Mouse (Mus musculus) 3T3-L1 (cell line): ENCODE data around the gene Mex3a.
"Not testable (repeated sequence)": the region's sequence is repeated elsewhere in the genome, so short reads cannot be mapped to it uniquely, and the experiment has no call there.

ENCODE experiments used
- DNase-seq: peaks from one replicate; pipeline ENCODE4 v3.0.0-alpha.2; 2015; ENCODE audit warnings: low read depth, low spot score

Mex3a gene

DNA sequence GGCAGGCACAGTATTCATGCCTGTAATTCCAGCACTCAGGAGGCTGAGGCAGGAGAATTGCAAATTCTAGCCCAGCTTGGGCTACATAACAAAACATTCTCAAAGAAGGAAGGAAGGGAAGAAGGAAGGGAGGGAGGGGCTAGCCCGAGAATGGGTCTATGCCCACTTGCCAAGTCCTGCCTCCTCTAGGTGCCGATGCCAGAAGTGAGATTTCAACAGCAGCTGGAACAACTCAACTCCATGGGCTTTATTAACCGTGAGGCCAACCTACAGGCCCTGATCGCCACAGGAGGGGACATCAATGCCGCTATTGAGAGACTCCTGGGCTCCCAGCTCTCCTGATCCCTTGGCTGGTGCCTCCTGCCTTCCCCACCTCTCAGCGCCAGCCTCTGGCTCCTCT lies 35.7 kb downstream of the Mex3a start:
- no peak for DNase-seq

DNA sequence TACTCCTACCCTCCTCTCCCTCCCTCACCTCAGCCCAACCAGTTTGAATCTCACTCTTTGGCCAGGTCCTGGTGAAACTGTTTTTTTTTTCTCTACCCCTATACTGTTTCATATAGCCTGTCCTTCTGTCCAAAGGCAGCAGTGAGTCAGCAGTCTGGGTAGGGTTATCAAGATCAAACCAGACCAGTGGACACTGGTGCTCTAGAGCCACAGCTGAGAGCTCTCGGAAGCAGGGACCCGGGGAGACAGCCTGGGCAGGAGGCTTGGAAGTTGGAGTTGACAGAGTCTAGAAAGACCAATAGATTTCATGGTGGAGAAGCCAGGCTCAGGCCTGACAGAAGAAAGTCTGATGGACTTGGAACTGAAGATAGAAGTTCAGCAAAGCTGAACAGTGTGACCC lies 36.4 kb downstream of the Mex3a start:
- no peak for DNase-seq

DNA sequence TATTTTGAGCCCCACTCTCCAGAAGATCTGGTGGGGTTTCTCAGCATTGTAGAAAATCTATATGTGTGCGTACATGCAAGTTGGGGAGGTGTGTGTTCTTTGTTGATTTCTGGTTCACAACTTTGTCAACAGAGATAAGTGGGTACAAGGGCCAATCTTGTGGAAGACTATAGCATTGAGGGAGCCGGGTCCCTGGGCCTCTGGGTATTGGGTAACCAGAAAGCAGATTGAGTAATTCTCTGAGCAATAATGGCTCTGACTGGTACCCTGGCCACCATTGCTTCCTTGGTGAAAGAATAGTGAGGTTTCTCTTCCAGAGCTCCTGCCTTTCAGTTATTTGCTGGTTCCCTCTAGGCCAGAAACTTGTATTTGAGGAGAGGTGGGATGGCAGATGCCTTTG lies 36.9 kb downstream of the Mex3a start:
- DNase-seq = no peak

DNA sequence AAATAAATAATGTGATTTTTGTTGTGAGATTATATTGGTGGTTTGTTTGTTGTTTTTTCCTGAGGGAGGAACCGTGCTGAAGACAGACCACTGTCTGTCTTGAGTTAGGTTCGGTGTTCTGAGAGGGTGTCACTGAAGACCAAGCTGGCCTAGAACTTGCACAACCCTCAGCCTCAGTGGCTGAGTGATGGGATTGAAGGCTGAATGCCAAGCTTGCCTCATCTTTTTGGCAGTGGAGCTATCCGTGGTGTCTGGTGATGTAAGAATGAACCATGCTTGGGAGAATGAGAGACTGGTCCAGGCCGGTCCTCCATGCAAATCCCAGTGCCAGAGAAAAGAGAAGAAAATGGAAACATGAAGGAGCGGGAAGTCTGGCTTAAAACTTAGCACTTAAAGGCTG lies 37.5 kb downstream of the Mex3a start:
- DNase-seq = no peak

DNA sequence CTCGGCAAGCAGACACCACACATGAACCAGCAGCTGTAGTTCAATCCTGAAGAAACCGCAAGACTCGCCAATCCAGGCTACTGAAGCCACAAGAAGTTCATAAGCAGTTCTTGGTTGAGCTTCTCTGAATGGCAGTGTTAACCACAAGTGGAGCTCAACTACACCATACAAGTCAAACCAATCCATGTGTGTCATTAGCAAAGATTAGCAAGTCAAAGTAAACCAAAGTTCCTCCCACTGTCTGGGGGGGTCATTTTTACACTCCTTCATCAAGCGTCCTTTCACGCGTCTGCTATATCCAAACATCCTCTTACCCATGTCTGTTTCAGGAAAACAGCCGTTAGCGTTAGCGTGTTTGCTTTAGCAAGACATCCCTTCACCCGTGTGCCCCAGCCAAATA lies 38.1 kb downstream of the Mex3a start:
- DNase-seq = no peak

DNA sequence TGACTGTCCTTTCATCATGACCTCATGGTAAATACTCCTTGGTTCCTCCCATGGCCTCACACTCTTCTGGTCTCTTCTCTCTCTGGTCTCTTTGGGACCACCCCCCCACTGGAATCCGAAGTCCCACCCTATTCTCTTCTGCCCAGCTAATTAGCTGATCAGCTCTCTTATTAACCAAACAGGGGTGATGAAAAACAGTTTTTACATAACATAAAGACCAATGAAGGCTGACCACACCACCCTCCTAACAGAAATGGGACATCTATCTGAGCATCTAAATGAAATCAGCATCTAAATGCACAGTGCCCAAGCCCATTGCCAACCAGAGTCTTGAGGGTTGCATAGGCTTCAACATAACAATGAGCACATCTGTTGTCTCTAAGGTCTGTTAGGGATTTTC lies 39.7 kb downstream of the Mex3a start:
- no peak for DNase-seq

DNA sequence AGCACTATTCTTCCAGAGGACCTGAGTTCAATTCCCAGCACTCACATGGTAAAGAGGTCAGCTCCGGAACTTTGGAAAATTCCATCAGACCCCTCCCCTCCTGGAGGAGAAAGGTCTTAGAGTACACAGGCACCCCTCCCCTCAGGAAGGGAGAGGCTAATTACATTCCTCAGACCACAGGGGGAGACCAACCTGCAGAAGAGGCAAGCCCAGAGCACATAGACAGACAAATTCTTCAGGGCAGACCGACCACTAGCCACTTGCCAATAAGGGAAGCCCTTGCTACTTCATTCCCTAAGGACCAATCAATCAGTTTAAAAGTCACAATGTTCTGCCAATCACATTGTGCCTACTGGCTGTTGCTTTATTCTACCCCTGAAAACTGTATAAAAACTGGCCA lies 40.6 kb downstream of the Mex3a start:
- no peak for DNase-seq

DNA sequence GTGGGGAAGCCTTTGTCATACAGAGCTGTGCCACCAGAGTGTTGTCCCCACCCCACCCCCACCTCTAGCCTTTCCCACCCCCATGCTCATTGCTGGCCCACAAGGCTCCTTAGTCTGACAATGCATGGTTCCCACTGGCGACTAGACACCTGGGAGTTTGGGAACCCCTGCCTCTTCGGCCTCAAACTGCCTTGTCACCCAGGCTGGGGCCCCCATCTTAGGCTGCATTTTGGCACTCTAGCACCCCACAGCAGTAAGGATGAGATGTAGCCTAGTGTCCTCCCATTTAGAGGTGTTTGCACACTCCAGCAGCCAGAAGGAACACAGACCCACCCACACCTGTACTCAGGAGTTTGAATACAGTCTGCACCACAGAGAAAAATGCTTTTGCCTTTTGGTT lies 41.6 kb downstream of the Mex3a start:
- no peak for DNase-seq

DNA sequence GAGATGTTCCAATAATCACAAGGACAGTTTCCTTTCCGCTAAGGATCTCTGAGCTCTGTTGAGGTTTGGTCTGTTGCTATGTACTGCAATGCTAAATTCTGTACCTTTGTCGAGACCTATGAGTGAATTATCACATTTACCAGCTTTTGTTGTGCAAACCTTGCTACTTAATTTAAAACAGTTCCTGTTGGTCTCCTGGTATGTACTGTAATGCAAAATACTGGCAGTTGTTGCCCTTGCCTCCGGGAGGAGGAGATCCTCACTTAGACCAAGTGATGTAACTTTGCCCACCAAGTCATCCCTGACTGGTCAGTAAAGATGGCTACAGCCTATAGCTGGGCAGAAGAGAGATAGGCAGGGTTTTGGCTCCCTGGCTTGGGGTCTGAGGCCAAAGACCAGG lies 43.3 kb downstream of the Mex3a start, which contains the start of gene Ssr2:
Gene Ssr2 (plus strand): TSS at position 337 of the 400 bp plus-strand sequence.
- no peak for DNase-seq

DNA sequence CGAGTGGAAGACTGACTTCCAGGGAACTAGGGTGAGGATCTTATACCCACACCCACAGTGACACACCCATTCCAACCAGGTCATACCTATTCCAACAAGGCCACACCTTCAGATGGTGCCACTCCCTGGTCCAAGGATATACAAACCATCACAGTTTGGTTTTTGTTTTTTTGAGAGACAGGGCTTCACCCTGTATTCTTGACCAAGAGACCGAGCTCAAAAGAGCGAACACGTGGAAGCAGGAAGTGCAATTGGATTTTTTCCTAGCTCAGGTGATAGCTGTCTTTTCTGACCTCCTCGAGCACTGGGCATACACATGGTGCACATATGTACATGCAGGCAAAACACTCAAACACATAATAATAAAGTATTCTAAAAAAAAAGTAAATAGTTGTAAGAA lies 45.7 kb downstream of the Mex3a start:
- not testable (repeated sequence) for DNase-seq

DNA sequence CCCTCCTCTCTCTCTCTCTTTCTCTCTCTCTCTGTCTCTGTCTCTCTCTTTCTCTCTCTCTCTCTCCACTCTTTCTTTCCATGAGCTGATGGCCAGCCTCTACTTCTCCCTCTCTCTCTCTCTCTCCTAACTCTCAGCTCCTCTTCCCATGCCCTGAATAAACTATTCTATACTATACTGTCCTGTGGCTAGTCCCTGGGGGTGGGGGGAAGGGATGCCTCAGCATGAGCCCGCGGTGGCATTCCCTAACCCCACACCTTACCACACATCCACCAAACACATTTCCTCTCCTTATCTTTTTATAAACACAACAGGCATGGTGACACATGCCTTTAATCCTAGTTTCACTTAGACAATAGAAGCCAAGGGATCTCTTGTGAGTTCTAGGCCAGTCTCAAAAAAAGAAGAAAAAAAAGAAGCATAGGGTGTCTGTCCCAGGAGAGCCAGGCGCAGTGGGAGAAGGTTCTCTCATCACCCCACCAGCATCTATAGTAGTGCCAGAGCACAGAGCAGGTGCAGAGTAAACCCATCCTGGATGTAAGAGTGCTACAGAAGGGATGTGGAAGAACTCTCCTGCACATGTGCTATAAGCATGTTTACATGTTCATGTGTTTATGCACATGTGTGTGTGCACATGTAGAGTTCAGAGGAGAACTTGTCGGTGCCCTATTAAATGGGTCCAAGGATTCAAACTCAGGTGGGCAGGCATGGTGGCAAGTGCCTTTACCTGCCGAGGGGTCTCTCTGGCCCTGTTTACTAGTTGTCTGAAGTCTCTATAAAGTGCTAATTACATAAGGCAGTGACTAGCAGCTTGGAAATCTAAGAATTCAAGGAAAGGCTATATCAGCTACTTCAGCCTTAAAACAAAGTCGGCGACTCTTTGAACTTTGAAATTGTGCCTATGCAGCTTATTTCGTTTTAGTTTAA lies 46.6 kb downstream of the Mex3a start:
- no peak for DNase-seq

DNA sequence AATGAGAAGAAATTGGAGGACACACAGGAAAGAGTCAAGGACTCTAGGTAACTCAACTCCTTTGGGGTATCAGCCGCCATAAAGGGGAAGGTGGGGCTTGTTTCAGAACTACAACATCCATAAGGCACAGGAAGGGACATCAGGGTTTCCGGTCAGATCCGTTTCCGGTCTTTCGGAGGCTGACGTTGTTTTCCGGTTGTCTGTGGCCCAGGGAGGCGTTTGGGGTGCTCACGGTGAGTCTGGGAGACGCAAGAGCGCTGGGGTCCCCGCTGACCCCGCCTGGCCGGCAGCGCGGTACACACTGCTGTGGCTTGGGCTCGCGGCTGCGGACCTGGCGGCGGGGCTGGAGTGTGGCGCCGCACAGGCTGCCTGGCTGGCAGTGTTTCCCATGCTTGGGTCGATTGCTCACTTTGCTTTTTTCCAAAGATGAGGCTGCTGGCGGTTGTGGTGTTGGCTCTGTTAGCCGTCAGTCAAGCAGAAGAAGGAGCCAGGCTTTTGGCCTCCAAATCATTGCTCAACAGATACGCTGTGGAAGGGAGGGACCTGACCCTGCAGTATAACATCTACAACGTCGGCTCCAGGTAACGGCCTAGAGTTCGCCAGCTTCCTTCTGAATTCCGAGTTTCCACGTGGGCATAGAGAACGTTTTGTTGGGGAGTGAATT lies 47.4 kb downstream of the Mex3a start:
- DNase-seq = peak; percentile 91

DNA sequence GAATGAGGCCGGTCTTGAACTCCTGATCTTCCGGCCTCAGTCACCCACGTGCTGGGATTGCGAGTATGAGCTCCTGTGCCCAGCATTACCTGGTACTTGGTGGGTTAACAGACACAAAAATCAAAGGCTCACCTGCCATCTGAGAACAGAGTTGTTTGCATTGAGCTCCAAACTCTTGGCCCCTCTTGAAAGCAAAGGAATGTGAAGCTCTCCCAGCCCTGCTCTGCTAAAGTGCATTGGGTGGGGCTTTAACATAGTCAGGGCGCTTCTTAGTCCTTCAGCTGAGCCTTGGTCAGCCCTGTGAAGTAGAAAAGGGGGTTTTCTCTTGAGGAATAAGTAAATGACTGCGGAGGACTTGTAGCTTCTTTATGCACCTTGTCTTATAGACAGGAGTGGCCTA lies 53.6 kb downstream of the Mex3a start:
- DNase-seq = no peak

DNA sequence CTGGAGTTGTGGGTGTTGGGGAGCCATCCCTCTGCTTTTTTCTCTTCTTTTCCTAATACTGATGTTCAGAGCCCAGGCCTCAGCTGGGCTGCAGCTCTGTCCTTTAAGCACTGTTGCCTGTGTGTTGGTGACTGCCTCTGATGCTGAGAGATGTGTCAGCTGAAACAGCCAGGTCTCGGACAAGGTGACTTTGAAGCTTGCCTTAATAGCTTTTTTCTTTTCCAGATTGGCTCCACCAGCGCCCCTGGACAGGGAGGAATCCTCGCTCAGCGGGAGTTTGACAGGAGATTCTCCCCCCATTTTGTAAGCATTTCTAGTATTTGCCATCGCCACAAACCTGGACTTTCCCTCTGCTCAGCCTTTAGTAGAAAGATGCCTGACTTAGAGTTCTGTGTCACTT lies 54.4 kb downstream of the Mex3a start:
- no peak for DNase-seq

DNA sequence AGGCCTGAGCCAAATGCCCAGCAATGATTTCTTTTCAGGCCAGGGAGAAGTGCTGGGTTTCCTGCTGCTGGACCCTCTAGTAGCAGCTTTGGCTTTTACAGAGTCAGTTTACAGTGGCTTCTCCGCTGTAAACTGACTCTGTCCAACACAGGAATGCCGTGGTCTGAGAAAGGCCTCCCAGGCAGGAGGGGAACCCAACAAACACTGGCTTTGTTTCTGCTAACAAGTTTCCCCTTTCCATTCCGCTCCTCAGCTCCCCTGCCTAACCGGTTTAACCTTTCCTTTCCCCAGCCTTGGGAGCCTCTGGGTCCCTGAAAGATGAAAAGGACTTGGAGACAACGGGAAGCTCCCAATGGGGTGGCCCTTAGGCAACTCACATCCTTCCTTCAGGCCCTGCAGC lies 58.1 kb downstream of the Mex3a start:
- peak; percentile 51 for DNase-seq
